Mouse (Mus musculus): ENCODE results near the gene Ugt1a9. TPM values are rescaled to one million over a fixed set of nuclear protein-coding genes. Genes with fewer than 3 reads are reported as not detected.

Ugt1a9 gene
- total RNA-seq, 2 experiments from 2014 or later = not detected

- DNase-seq = no peak
Observed at GRCm38 (mm10) chr1:88235046-88235893, 164.7 kb downstream of the Ugt1a9 start.

- DNase-seq = no peak
Observed at GRCm38 (mm10) chr1:88235894-88236415, 165.4 kb downstream of the Ugt1a9 start.

- DNase-seq = no peak
Observed at GRCm38 (mm10) chr1:88237311-88237710, 166.7 kb downstream of the Ugt1a9 start.

- no peak for DNase-seq
Observed at GRCm38 (mm10) chr1:88238771-88239170, 168.2 kb downstream of the Ugt1a9 start.

- DNase-seq = no peak
Observed at GRCm38 (mm10) chr1:88240072-88240471, 169.5 kb downstream of the Ugt1a9 start.

GRCm38 (mm10) chr1:88240579-88240978, 170.0 kb downstream of the Ugt1a9 start:
- no peak for DNase-seq

GRCm38 (mm10) chr1:88243861-88244260, 173.3 kb downstream of the Ugt1a9 start:
- DNase-seq = no peak

GRCm38 (mm10) chr1:88245881-88246280, 175.3 kb downstream of the Ugt1a9 start:
- no peak for DNase-seq

- DNase-seq = no peak
Observed at GRCm38 (mm10) chr1:88246386-88246785, 175.8 kb downstream of the Ugt1a9 start.

- DNase-seq = no peak
Observed at GRCm38 (mm10) chr1:88247660-88248059, 177.1 kb downstream of the Ugt1a9 start.

- DNase-seq = no peak
Observed at GRCm38 (mm10) chr1:88248658-88249057, 178.1 kb downstream of the Ugt1a9 start.

GRCm38 (mm10) chr1:88249596-88249995, 179.0 kb downstream of the Ugt1a9 start:
- DNase-seq = no peak

GRCm38 (mm10) chr1:88250023-88250422, 179.4 kb downstream of the Ugt1a9 start:
- DNase-seq = no peak

- DNase-seq = no peak
Observed at GRCm38 (mm10) chr1:88253106-88253505, 182.5 kb downstream of the Ugt1a9 start.

- no peak for DNase-seq
Observed at GRCm38 (mm10) chr1:88253540-88253939, 182.9 kb downstream of the Ugt1a9 start.

- DNase-seq = no peak
Observed at GRCm38 (mm10) chr1:88254793-88255465, 184.3 kb downstream of the Ugt1a9 start.

- no peak for DNase-seq
Observed at GRCm38 (mm10) chr1:88255466-88255857, 184.9 kb downstream of the Ugt1a9 start.

GRCm38 (mm10) chr1:88255989-88256754, 185.6 kb downstream of the Ugt1a9 start:
- DNase-seq = no peak

GRCm38 (mm10) chr1:88256886-88257663, 186.5 kb downstream of the Ugt1a9 start:
- DNase-seq = peak in 1 of 2 experiments; percentile 42

- no peak for DNase-seq
Observed at GRCm38 (mm10) chr1:88257681-88258080, 187.1 kb downstream of the Ugt1a9 start.

- no peak for DNase-seq
Observed at GRCm38 (mm10) chr1:88258361-88258760, 187.8 kb downstream of the Ugt1a9 start.

Data from heart, adult 18-20 months (tissue).